Comparison of ENCODE assay signal across 4 mouse cellular contexts in the genomic region with DNA sequence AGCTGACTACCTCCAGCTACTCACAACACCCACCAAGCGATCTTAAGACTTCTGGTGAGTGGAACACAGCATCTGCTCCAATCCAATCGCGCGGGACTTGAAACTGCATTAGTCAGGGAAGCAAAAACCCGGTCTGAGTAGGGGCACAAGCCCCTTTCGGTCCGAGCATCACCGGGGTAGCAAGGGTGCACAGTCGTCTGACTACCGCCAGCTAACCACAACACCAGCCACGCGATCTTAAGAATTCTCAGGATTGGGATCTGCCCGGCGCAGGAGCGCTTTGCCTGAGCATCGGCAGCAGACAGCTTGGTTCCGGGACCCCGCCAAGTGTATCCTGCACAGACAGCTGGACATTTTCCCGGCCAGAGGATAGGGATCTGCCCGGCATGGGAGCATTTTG. TPM values are rescaled to one million over a fixed set of nuclear protein-coding genes. Genes with fewer than 3 reads are reported as not detected.
"Had no signal": no experiment of that assay in that cellular context is flagged by ENCODE, and none has a peak within 500 bp of the region (broad histone marks: within the 10 kb centered on the region; RNA-seq: fewer than 3 reads in every experiment).

No protein-coding gene starts in this region.

RNA-seq across cellular contexts. Expression of gene Gm5150, which starts 45.5 kb away (rescaled TPM):
- polyA plus RNA-seq: neural tube, embryonic 14.5 days; neural tube, embryonic 15.5 days; stomach, embryonic 14.5 days; testis, adult 2 months had no signal
